Mouse (Mus musculus): Measurements from ENCODE around the gene Srsf10.

Gene Srsf10

DNA sequence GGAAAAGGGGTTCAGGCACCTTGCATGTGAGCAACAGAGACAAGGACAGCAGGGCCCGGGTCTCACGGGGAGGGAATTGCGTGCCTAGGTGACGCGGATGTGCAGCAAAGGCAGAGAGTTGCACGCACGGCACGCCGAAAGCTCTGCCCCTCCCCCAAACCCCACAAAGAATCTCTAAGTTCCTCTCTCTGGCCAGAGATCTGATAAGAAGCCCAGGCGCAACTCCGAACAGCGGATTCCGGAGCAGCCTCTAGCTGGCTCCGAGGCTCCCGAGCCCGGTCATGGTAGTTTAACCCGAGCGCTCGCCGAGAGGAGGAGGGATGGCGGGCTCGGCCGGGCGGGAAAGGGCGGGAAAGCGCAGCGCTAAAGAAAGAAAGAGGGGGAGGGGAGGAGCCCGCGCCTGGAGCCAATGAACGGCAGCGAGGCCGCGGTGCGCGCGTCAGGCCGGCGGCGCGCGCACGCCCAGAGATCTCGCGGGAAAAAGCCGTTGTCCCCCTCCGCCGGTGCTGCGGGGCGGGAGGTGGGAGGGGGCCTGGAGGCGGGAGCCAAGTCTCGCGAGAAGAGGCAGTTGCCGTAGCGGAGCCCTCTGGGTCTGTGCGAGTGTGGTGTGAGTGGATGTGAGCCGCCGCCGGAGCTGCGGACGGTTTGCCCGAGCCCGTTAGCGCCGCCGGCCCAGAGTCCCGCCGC is at the start of gene Srsf10:
Srsf10 (plus strand) TSS at position 212 of the 687 bp plus-strand sequence.
- DNase-seq (ENCODE audit: extremely low read depth, insufficient read length, low spot score), result peak; percentile 97

- no peak for DNase-seq (ENCODE audit: extremely low read depth, insufficient read length, low spot score)
Measured at GRCm38 (mm10) chr4:135814896-135815295, 40.7 kb upstream of the Srsf10 start.

DNA sequence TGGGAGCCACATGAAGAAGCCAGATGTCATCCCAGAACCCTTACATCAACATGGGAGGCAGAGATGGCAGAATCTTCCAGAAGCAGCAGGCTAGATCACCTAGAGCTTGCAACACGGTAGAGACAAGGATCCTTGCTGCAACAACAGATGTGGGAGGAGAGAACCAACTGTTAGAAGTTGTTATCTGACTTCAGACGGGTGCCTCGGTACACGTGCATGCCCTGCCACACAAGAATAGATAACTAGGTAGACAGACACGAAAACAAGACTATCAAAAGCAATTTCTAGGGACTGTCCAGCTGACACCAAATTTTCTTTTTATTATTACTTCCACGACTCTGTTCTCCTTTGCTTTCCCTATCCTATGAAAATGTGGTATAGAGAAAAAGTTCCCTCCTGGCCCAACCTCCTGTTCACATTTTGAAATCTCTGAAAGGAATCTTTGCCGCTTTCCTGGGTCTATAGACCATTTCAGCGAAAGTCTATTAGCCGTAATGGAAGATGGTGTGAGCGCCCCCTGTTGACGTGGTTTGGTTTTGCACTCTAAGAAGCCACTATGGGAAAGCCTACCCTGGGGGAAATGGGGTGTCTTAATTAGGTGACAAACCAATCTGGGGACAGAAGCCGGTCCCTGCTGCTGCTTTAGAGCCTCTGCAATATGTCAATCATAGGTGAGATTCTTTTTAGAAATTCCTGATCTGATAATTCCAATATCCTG is 38.5 kb upstream of the Srsf10 start:
- no peak for DNase-seq (ENCODE audit: extremely low read depth, insufficient read length, low spot score)

DNA sequence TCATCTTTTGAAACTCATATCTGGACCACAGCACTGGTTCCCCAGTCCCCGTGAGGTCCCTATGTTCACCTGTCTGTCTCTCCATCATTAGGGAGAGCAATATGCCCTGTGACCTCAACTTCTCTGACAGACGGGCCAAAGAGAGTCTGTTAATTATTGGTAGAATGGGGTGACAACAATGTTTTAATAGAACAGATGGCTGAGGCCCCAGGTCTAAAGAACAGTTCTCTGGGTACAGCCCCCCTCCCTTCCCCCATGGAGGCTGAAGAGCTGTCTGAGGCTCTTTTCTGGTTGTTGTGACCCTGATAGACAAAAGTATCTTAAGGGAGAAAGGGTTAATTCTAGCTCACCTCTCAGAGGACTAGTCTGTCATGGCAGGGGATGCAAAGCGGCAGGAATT is 37.2 kb upstream of the Srsf10 start:
- DNase-seq (ENCODE audit: extremely low read depth, insufficient read length, low spot score), result no peak

GRCm38 (mm10) chr4:135819826-135820526 is 35.6 kb upstream of the Srsf10 start:
- DNase-seq (ENCODE audit: extremely low read depth, insufficient read length, low spot score), result peak; percentile 83

DNA sequence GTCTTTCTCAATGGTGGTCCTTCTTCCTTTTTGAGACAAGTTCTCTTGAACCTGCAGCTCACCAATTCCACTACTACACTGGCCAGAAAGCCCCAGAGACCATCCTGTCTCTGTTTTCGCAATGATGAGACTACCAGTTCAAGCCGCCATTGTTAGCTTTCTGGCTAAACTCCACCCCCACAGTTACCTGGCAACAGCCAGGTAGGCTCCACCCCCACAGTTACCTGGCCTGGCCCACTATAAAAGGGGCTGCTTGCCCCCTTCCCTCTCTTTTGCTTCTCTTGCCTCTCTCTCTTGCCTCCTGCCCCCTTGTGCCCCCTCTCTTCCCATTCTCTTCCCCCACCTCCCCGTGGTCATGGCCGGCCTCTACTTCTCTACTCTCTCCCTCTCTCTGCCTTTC is 33.8 kb upstream of the Srsf10 start:
- no peak for DNase-seq (ENCODE audit: extremely low read depth, insufficient read length, low spot score)

GRCm38 (mm10) chr4:135823298-135823697 is 32.2 kb upstream of the Srsf10 start:
- no peak for DNase-seq (ENCODE audit: extremely low read depth, insufficient read length, low spot score)

- DNase-seq (ENCODE audit: extremely low read depth, insufficient read length, low spot score), result no peak
Measured at GRCm38 (mm10) chr4:135824254-135824653, 31.3 kb upstream of the Srsf10 start.

- DNase-seq (ENCODE audit: extremely low read depth, insufficient read length, low spot score), result peak; percentile 90
Measured at GRCm38 (mm10) chr4:135828491-135828890, 27.1 kb upstream of the Srsf10 start.

DNA sequence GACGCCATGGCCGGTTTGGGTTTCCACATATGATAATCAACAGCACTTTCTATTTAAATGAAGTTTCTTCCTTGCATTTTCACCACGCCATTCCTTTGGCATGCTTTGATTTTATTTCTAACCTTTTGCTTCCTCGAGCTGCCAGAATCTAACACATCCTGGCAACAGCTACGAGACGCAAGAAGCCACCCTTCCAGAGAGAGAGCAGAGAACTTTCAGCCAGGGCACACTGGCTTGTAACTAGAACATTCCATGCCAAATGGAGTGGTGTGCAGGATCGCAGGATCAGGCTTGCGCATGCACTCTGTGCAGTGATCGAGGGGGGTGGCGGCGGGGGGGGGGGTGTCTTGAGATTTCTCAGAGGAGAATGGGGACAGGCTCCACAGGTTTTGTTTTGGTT is 23.5 kb upstream of the Srsf10 start:
- DNase-seq (ENCODE audit: extremely low read depth, insufficient read length, low spot score), result no peak

GRCm38 (mm10) chr4:135833301-135834123 is 22.0 kb upstream of the Srsf10 start:
- DNase-seq (ENCODE audit: extremely low read depth, insufficient read length, low spot score), result no peak

DNA sequence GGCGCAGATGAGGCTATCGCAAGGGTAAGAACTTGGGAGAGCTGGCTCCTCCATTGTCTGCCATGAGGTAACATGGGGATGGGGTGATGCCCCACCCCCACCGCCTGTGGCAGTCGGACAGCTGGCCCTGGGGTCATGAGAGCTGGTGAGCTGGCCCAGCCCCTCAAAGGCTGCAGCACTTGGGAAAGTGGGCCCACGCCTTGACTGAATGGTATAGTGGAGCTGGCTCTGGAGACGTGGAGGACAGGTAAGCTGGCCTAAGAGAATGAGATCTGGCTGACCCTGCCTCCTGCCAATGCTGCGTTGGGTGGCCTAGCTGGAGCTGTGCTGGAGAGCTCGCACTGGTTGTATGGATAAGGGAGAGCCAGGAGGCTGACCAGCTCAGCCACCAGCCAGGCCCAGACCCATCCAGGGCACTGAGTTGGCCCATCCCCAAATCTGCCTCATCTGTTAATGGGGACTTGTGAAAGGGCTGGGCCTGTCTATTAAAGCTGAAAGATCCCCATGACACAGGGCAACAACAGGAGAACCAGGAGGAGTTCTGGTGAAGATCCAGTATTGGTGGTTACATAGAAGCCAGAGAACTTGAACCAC is 21.3 kb upstream of the Srsf10 start:
- no peak for DNase-seq (ENCODE audit: extremely low read depth, insufficient read length, low spot score)

DNA sequence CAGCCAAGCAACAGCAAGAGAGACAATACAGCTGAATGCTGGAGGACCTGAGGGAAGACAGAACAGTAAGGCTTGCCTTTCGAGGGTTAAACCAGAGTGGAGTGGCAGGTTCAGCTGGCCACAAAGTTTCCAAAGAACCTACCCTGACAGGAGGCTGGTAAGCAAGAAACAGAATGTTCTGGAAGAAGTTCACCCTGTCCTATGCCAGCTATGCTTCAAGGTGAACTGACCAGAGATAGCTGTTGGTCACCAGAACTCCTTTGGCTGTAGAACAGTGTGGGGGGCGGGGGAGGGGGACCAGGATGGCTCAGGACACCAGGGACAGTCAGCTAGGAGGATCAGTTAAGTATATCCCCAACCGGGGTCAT is 16.6 kb upstream of the Srsf10 start:
- no peak for DNase-seq (ENCODE audit: extremely low read depth, insufficient read length, low spot score)

DNA sequence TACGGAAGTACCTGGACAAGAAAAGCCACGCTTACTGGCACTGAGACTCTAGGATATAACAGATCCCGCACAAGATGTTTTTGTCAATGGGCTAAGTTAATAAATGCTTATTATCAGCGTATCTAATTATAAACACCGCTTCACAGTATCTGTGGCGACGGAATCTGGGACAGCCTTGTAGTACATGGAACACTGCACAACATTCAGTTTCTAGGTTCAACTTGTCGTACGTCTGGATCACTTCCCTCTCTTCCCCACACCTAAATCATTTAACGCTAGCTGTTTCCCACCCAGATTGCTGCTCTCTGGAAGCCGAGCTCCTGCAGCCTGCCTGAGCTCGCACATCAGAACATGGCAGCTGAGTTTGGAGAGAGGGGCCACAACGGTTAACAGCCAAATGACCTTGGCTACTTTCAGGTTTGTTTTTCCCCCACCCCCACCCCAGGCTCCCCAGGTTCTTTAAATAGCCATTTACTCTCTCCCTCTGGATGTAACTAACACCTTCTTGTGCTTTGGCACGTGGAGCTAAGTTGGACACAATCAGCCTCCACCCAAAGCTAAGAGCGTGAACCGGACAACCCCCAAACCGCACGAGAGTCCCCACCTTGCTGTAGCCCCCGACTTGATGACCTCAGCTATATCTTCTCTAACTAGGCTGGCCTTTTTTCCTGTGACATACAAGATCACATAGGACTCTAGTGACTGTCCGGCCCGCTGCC is 16.1 kb upstream of the Srsf10 start:
- no peak for DNase-seq (ENCODE audit: extremely low read depth, insufficient read length, low spot score)

- DNase-seq (ENCODE audit: extremely low read depth, insufficient read length, low spot score), result peak; percentile 49
Measured at GRCm38 (mm10) chr4:135844400-135844799, 11.1 kb upstream of the Srsf10 start.

GRCm38 (mm10) chr4:135847581-135847980 is 8.0 kb upstream of the Srsf10 start:
- DNase-seq (ENCODE audit: extremely low read depth, insufficient read length, low spot score), result no peak

DNA sequence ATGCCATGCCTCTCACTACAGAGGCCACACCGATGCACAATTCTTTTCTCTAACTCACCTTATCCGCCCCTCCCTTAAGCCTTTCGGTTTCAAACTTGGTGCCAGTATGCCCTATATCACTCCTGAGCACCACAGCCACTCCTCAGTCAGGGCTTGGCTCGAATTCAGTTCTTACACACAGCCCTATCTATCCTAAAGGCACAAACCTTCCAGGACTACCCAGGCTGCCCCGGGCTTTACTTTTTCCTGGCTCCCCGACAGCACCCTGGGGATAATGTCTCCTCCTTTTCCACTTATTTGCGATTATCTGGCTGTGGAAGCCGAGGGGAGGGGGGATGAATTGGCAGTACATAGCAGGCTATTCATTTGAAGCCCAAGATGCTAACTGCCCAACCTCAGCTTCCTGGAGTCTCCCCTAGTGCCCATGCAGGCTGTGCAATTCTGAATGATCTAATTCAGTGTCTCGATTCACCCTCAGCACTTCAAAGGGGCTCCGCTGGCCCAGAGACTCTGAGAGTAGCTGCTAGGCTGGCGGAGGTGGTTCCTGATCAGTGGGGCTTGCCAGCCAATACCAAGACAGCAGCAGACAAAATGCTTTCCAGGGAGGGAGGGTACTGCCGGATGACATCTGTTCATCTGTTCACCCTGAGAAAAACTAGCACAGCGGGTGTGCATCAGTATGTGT is 5.0 kb upstream of the Srsf10 start:
- DNase-seq (ENCODE audit: extremely low read depth, insufficient read length, low spot score), result no peak

DNA sequence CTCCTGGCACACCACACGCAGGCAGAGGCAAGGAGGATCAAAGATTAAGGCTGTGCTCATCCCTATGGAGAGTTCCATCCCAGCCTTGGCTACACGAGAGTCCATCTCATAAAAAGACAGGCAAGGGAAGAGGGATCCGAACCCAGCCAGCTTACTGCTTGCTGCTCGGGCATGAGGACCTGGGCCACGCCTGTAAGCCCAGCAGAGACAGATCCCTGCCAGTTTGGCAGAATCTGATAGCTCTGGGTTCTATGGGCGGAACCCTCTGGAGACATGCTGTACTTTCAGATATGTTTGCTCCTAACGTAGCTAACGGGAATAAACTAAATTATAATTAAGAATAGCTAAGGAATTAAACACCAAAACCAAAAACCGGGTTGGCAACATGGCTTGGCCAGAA is 3.6 kb upstream of the Srsf10 start:
- DNase-seq (ENCODE audit: extremely low read depth, insufficient read length, low spot score), result no peak

DNA sequence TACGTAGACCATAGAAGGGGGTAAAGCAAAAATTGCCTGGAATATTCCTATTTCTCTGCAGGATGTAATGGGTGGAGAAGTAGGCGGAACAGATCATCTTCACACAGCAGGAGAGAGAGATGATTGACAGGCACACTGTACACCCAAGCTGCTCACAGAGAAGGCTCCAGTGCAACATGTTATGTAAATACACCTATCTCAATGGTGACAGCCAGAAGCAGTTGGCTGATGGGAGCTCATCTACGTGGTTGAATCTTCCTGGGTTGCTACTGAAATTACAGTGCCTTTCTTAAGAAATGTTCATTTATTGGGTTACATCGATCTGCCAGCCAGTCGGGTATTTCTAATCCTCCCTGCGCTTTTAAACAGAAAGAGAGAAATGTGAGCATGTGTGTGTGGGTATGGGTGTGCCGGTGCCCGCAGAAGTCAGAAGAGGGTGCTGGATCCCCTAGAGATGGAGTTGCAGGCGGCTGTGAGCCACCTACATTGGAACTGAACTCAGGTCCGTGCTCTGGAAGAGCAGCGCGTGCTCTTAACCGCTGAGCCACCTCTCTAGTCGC is 1.5 kb upstream of the Srsf10 start:
- DNase-seq (ENCODE audit: extremely low read depth, insufficient read length, low spot score), result no peak
